Mouse (Mus musculus) C2C12 (cell line): ENCODE data around the gene Eri2. TPM values are rescaled to one million over a fixed set of nuclear protein-coding genes. Genes with fewer than 3 reads are reported as not detected.
A peak's percentile ranks its signal among the peaks of the same experiment; 100 is the strongest.

Source experiments
- H3K27me3 ChIP-seq: one replicate; pipeline ENCODE4 v1.6.1; 2011; ENCODE audit not compliant: control insufficient read depth, insufficient read depth, insufficient read length
- H3K36me3 ChIP-seq: one replicate; pipeline ENCODE4 v1.6.1; 2011; ENCODE audit not compliant: control insufficient read depth, insufficient read depth
- H3K4me3 ChIP-seq: one replicate; pipeline ENCODE4 v1.5.1; 2011; ENCODE audit warnings: mild to moderate bottlenecking, control low read depth; ENCODE audit not compliant: poor library complexity, insufficient read depth, severe bottlenecking
- H3K79me2 ChIP-seq: one replicate; pipeline ENCODE4 v1.6.1; 2011; ENCODE audit not compliant: control insufficient read depth, insufficient read depth
- H3K79me3 ChIP-seq: one replicate; pipeline ENCODE4 v1.6.1; 2011; ENCODE audit warnings: low read depth, control low read depth
- H3ac ChIP-seq: one replicate; pipeline ENCODE3; 2011; ENCODE audit warnings: low read depth; ENCODE audit not compliant: control insufficient read depth, insufficient read length
- CEBPB ChIP-seq: IDR thresholded peaks from one replicate; pipeline ENCODE4 v1.6.1; 2011; ENCODE audit warnings: low read depth, mild to moderate bottlenecking, control low read depth, moderate library complexity
- CTCF ChIP-seq: IDR thresholded peaks from one replicate; pipeline ENCODE4 v1.5.1; 2011; ENCODE audit not compliant: control insufficient read depth, insufficient read depth, insufficient read length
- FOSL1 ChIP-seq: IDR thresholded peaks from one replicate; pipeline ENCODE4 v1.8.0; 2011; ENCODE audit warnings: mild to moderate bottlenecking, low read length; ENCODE audit not compliant: poor library complexity, insufficient read depth, severe bottlenecking
- MAX ChIP-seq: IDR thresholded peaks from one replicate; pipeline ENCODE4 v1.6.1; 2011; ENCODE audit warnings: mild to moderate bottlenecking, control low read depth
- MYOD1 ChIP-seq: IDR thresholded peaks from one replicate; pipeline ENCODE4 v1.6.1; 2011; ENCODE audit warnings: low read depth; ENCODE audit not compliant: control insufficient read depth, insufficient read length
- MYOG ChIP-seq: IDR thresholded peaks from one replicate; pipeline ENCODE4 v1.6.1; 2011; ENCODE audit not compliant: control insufficient read depth, insufficient read length; ENCODE audit errors: extremely low read depth
- USF1 ChIP-seq: IDR thresholded peaks from one replicate; pipeline ENCODE4 v1.6.1; 2011; ENCODE audit warnings: low read depth, mild to moderate bottlenecking, control low read depth, moderate library complexity
- long read RNA-seq, 2 experiments: library from polyadenylated mRNA; unstranded; transcript quantifications; one replicate each; pipeline ENCODE4 v2.0.0; 2019 to 2020
- polyA plus RNA-seq: library from polyadenylated mRNA; unstranded; fragments of >200 nt; fragmentation: generic; extraction: Trizol; gene quantifications from one replicate; pipeline ENCODE4 v1.2.1, GENCODE M21; 2012; ENCODE audit warnings: missing spikeins

Gene Eri2
- 3.3 TPM for polyA plus RNA-seq
- long read RNA-seq, experiment 1, transcript Eri2-207 (9 exons, 3,564 nt), result major isoform, 5 of 6 reads
- long read RNA-seq, experiment 1, partial matches to known transcripts, result 0 of 6 reads
- long read RNA-seq, experiment 1, other reads (novel, unspliced or antisense), result 0 of 6 reads
- long read RNA-seq, experiment 2, transcript Eri2-207 (9 exons, 3,564 nt), result major isoform, 41 of 69 reads
- long read RNA-seq, experiment 2, transcript Eri2-201 (9 exons, 3,487 nt), result minor isoform, 8 of 69 reads
- long read RNA-seq, experiment 2, partial matches to known transcripts, result 1 of 69 reads
- long read RNA-seq, experiment 2, other reads (novel, unspliced or antisense), result 19 of 69 reads

DNA sequence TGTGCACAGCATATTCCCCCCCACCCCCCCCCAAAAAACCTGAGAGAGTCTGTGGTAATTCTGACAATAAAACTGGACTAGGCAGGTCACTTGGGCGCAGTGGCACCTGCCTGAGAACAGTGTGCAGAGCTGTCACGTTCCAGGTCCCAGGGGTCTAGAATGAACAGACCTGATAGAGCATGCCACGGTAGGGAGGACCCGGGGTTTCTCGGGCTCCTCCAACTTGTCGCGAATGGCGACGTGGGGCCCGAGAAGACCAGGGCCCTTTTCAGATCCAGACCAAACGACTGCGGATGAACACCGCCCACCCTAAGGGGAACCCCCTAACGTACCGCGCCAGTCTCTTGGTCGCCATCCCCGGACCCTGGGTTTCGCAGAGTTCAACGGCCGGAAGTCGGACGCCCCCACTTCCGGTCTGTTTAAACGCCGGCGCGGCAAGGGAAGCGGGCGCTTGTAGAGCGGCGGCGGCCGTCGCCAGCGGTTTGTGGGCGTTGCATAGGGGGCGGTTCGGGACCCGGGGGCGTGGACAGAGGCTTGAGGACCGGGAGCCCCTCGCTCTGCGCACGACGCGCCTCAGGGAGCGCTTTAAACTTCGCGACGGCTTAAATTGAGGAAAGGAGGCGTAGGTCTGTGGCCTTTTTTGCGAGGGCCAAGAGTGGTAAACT, at the start of gene Eri2, which contains the start of gene Rexo5:
Gene Eri2 (minus strand): TSS at position 473 of the 665 bp plus-strand sequence.
Gene Rexo5 (plus strand): TSS at position 421 of the 665 bp plus-strand sequence.
- H3K27me3 ChIP-seq, result no peaks in the 10 kb centered on the region
- TF ChIP-seq MYOD1, result no peak
- TF ChIP-seq MYOG, result no peak
- no peak for TF ChIP-seq MAX
- no peak for TF ChIP-seq CEBPB
- TF ChIP-seq CTCF, result no peak
- no peak for TF ChIP-seq USF1
- TF ChIP-seq FOSL1, result no peak
- peaks cover 10% of the 10 kb centered on the region for H3K36me3 ChIP-seq
- H3ac ChIP-seq, result peak within 1 kb of the TSS; percentile 87
- H3K4me3 ChIP-seq, result peak within 1 kb of the TSS; percentile 59
- H3K79me2 ChIP-seq, result peaks cover 26% of the 10 kb centered on the region
- peaks cover 2% of the 10 kb centered on the region for H3K79me3 ChIP-seq

DNA sequence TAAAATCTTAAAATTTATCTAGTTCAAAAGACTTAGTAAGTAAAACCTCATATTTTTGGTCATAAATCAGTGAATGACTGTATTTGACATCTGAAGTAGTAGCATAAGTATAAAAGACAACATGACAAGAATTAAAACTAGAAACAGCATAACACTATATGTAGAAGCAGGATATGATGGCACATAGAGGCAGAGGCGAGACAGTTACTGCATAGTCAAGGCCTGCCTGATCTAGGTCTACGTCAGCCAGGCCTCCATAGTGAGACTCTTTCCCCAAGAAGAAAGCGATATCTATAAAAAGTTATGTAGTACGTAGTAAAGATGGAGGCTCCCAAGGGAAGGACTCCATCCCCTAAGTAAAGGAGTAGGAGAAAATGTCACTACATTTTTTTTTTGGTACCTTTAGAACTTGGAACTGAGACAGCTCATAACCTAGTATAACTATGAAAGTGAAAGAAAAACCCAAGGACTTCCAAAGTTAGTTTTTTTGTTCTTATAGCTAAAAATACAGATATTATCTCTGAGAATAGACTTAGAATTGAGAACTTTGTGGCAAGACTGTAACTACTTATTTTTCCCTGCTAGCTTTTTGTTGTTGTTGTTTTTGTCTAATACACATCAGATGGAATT, 48.1 kb upstream of the Eri2 start:
- no peak for TF ChIP-seq MYOD1
- TF ChIP-seq FOSL1, result no peak
- no peak for TF ChIP-seq CEBPB
- no peak for TF ChIP-seq MAX
- no peak for TF ChIP-seq USF1
- TF ChIP-seq CTCF, result no peak
- TF ChIP-seq MYOG, result no peak
- Histone ChIP-seq H3ac (no peak overlapping the region), H3K4me3 (no peak overlapping the region), H3K79me2 (no peaks in the 10 kb centered on the region), H3K79me3 (no peaks in the 10 kb centered on the region), H3K36me3 (peaks cover 5% of the 10 kb centered on the region), H3K27me3 (no peaks in the 10 kb centered on the region)

DNA sequence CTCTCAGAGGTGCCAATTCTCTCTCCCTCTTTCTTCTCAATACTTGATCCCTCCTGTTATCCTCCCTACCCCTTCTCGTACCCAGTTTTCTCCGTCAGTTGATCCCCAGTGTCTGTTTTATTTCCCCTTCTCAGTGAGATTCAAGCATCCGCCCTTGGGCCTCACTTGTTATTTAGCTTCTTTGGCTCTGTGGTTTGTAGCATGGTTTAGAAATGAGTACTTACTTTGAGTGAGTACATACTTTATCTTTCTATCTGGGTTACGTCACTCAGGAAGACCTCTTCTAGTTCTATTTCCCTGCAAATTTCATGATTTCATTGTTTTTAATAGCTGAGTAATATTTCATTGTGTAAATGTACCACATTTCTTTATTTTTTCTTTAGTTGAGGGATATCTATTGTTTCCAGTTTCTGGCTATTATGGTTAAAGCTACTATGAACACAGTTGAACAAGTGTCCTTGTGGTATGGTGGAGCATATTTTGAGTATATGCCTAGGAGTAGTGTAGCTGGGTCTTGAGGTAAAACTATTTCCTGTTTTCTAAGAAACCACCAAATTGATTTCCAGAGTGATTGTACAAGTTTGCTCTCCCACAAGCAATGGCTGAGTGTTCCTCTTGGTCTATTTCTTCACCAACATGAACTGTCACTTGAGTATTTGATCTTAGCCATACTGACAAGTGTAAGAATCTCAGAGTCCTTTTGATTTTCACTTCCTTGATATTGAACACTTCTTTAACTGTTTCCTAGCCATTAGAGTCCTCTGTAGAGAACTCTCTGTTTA, 42.3 kb upstream of the Eri2 start:
- H3K79me3 ChIP-seq, result no peaks in the 10 kb centered on the region
- no peaks in the 10 kb centered on the region for H3K36me3 ChIP-seq
- H3ac ChIP-seq, result no peak overlapping the region
- TF ChIP-seq FOSL1, result no peak
- TF ChIP-seq USF1, result no peak
- TF ChIP-seq CEBPB, result no peak
- TF ChIP-seq MAX, result no peak
- no peak for TF ChIP-seq CTCF
- no peak for TF ChIP-seq MYOG
- no peak for TF ChIP-seq MYOD1
- H3K79me2 ChIP-seq, result no peaks in the 10 kb centered on the region
- H3K27me3 ChIP-seq, result no peaks in the 10 kb centered on the region
- H3K4me3 ChIP-seq, result no peak overlapping the region

DNA sequence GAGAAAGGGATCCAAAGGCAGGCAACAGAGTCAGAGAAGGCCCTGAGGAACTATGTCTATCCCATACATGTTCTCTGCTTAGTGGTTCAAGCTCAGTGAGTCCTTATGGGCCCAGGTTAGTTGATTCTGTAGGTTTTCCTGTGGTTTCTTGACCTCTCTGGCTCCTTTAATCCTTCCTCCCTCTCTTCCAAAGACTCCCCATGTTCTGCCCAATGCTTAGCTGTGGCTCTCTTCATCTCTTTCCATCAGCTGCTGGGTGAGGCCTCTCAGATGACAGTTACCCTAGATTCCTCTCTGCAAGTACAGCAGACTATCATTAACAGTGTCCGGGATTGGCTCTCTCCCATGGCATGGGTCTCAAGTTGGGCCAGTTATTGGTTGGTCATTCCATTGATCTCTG, 41.5 kb upstream of the Eri2 start:
- no peak for TF ChIP-seq CTCF
- no peak for TF ChIP-seq FOSL1
- no peak for TF ChIP-seq MYOD1
- no peak for TF ChIP-seq MYOG
- no peak for TF ChIP-seq CEBPB
- TF ChIP-seq USF1, result no peak
- TF ChIP-seq MAX, result no peak
- no peaks in the 10 kb centered on the region for H3K36me3 ChIP-seq
- no peaks in the 10 kb centered on the region for H3K79me3 ChIP-seq

DNA sequence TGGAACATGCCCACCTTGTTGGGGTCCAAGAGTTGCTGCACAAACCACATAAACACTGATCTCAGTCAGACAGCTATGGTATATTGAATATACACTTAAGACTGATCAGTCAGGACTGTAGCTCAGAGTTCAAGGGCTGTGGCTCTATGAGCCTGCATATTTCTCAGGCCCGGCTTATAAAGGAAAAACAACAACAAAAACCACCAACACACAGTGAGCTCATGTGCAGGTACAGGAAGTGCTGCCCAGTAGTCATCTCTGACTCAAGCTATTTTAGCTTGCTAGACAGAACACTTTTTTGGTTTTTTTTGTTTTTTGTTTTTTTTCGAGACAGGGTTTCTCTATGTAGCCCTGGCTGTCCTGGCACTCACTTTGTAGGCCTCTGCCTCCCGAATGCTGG, 14.9 kb upstream of the Eri2 start:
- peaks cover 14% of the 10 kb centered on the region for H3K36me3 ChIP-seq
- no peak overlapping the region for H3K4me3 ChIP-seq
- no peak overlapping the region for H3ac ChIP-seq
- H3K27me3 ChIP-seq, result no peaks in the 10 kb centered on the region
- no peaks in the 10 kb centered on the region for H3K79me3 ChIP-seq
- TF ChIP-seq CTCF, result no peak
- TF ChIP-seq USF1, result no peak
- no peak for TF ChIP-seq FOSL1
- TF ChIP-seq CEBPB, result no peak
- no peak for TF ChIP-seq MYOG
- no peak for TF ChIP-seq MAX
- no peak for TF ChIP-seq MYOD1
- no peaks in the 10 kb centered on the region for H3K79me2 ChIP-seq

More for the DNA sequence above, 41.5 kb upstream of the Eri2 start:
- Histone ChIP-seq H3ac (no peak overlapping the region), H3K27me3 (no peaks in the 10 kb centered on the region), H3K79me2 (no peaks in the 10 kb centered on the region), H3K4me3 (no peak overlapping the region)
